Mouse (Mus musculus) E14TG2a.4 (cell line): ENCODE measurements around the gene Mrps26.

Source experiments
- CTCF ChIP-seq: conservative IDR thresholded peaks from 2 replicates; pipeline ENCODE4 v1.5.1; 2014; ENCODE audit warnings: low read length
- NANOG ChIP-seq: IDR thresholded peaks from 2 replicates; pipeline ENCODE4 v1.6.1; 2014; ENCODE audit warnings: borderline replicate concordance, low read length, mixed read lengths

- TF ChIP-seq CTCF (peak; percentile 49), NANOG (no peak)
Observed at GRCm38 (mm10) chr2:130558015-130558414, 5.5 kb upstream of the Mrps26 start.
